Mouse (Mus musculus): ENCODE measurements around the gene Gabbr1. TPM values are rescaled to one million over a fixed set of nuclear protein-coding genes. Genes with fewer than 3 reads are reported as not detected.
A peak's percentile ranks its signal among the peaks of the same experiment; 100 is the strongest.
"Not testable (repeated sequence)": the region's sequence is repeated elsewhere in the genome, so short reads cannot be mapped to it uniquely, and the experiment has no call there.

Gabbr1 gene
- polyA plus RNA-seq, 1 experiment from 2014 or later = 21.3 TPM

GRCm38 (mm10) chr17:37009460-37010042, 36.2 kb upstream of the Gabbr1 start:
- Histone ChIP-seq H3K27ac (ENCODE audit: low read depth, low read length) (no peak overlapping the region), H3K4me3 (ENCODE audit: low read depth, low read length) (no peak overlapping the region), H3K4me2 (ENCODE audit: low read depth) (no peak overlapping the region), H3K9me3 (ENCODE audit: control insufficient read depth, low read length) (no peaks in the 10 kb centered on the region), H3K36me3 (ENCODE audit: control insufficient read depth, insufficient read depth, low read length) (peaks cover 4% of the 10 kb centered on the region), H3K9ac (ENCODE audit: low read length) (no peak overlapping the region), H3K27me3 (ENCODE audit: control insufficient read depth, insufficient read depth, low read length) (no peaks in the 10 kb centered on the region), H3K4me1 (ENCODE audit: control insufficient read depth, insufficient read depth, low read length) (no peaks in the 10 kb centered on the region)
- DNase-seq (ENCODE audit: low spot score) (no peak), ATAC-seq (ENCODE audit: insufficient read depth, low FRiP score, low TSS enrichment) (no peak)
- WGBS = 95% methylated on average over 17 of the region's 17 CpGs

GRCm38 (mm10) chr17:37011719-37012118, 34.0 kb upstream of the Gabbr1 start:
- H3K27me3 ChIP-seq (ENCODE audit: control insufficient read depth, insufficient read depth, low read length) = no peaks in the 10 kb centered on the region
- DNase-seq (ENCODE audit: low spot score) (no peak), ATAC-seq (ENCODE audit: insufficient read depth, low FRiP score, low TSS enrichment) (no peak)
- WGBS = 85% methylated on average over 3 of the region's 3 CpGs
- H3K36me3 ChIP-seq (ENCODE audit: control insufficient read depth, insufficient read depth, low read length) = peaks cover 4% of the 10 kb centered on the region
- H3K4me3 ChIP-seq (ENCODE audit: low read depth, low read length) = no peak overlapping the region
- H3K4me1 ChIP-seq (ENCODE audit: control insufficient read depth, insufficient read depth, low read length) = no peaks in the 10 kb centered on the region
- no peak overlapping the region for H3K27ac ChIP-seq (ENCODE audit: low read depth, low read length)
- no peak overlapping the region for H3K4me2 ChIP-seq (ENCODE audit: low read depth)
- H3K9me3 ChIP-seq (ENCODE audit: control insufficient read depth, low read length) = no peaks in the 10 kb centered on the region
- no peak overlapping the region for H3K9ac ChIP-seq (ENCODE audit: low read length)

- Histone ChIP-seq H3K9me3 (ENCODE audit: control insufficient read depth, low read length) (no peaks in the 10 kb centered on the region), H3K36me3 (ENCODE audit: control insufficient read depth, insufficient read depth, low read length) (peaks cover 4% of the 10 kb centered on the region), H3K4me1 (ENCODE audit: control insufficient read depth, insufficient read depth, low read length) (no peaks in the 10 kb centered on the region), H3K9ac (ENCODE audit: low read length) (no peak overlapping the region), H3K4me2 (ENCODE audit: low read depth) (no peak overlapping the region), H3K27ac (ENCODE audit: low read depth, low read length) (no peak overlapping the region), H3K27me3 (ENCODE audit: control insufficient read depth, insufficient read depth, low read length) (no peaks in the 10 kb centered on the region), H3K4me3 (ENCODE audit: low read depth, low read length) (no peak overlapping the region)
- ATAC-seq (ENCODE audit: insufficient read depth, low FRiP score, low TSS enrichment) = no peak
- DNase-seq (ENCODE audit: low spot score) = no peak
- WGBS = 77% methylated on average over 5 of the region's 5 CpGs
Measured at GRCm38 (mm10) chr17:37012141-37012540, 33.6 kb upstream of the Gabbr1 start.

- Histone ChIP-seq H3K4me3 (ENCODE audit: low read depth, low read length) (no peak overlapping the region), H3K27me3 (ENCODE audit: control insufficient read depth, insufficient read depth, low read length) (no peaks in the 10 kb centered on the region), H3K9ac (ENCODE audit: low read length) (no peak overlapping the region), H3K9me3 (ENCODE audit: control insufficient read depth, low read length) (no peaks in the 10 kb centered on the region), H3K27ac (ENCODE audit: low read depth, low read length) (no peak overlapping the region), H3K4me1 (ENCODE audit: control insufficient read depth, insufficient read depth, low read length) (no peaks in the 10 kb centered on the region), H3K36me3 (ENCODE audit: control insufficient read depth, insufficient read depth, low read length) (no peaks in the 10 kb centered on the region), H3K4me2 (ENCODE audit: low read depth) (no peak overlapping the region)
- ATAC-seq (ENCODE audit: insufficient read depth, low FRiP score, low TSS enrichment) = no peak
- DNase-seq (ENCODE audit: low spot score) = no peak
Measured at GRCm38 (mm10) chr17:37016333-37016732, 29.4 kb upstream of the Gabbr1 start.

GRCm38 (mm10) chr17:37018328-37018727, 27.4 kb upstream of the Gabbr1 start:
- ATAC-seq (ENCODE audit: insufficient read depth, low FRiP score, low TSS enrichment) (no peak), DNase-seq (ENCODE audit: low spot score) (no peak)
- H3K27ac ChIP-seq (ENCODE audit: low read depth, low read length) = no peak overlapping the region
- no peaks in the 10 kb centered on the region for H3K36me3 ChIP-seq (ENCODE audit: control insufficient read depth, insufficient read depth, low read length)
- no peak overlapping the region for H3K9ac ChIP-seq (ENCODE audit: low read length)
- no peaks in the 10 kb centered on the region for H3K4me1 ChIP-seq (ENCODE audit: control insufficient read depth, insufficient read depth, low read length)
- H3K27me3 ChIP-seq (ENCODE audit: control insufficient read depth, insufficient read depth, low read length) = no peaks in the 10 kb centered on the region
- H3K9me3 ChIP-seq (ENCODE audit: control insufficient read depth, low read length) = no peaks in the 10 kb centered on the region
- H3K4me3 ChIP-seq (ENCODE audit: low read depth, low read length) = no peak overlapping the region
- no peak overlapping the region for H3K4me2 ChIP-seq (ENCODE audit: low read depth)
- 60% methylated on average over 3 of the region's 3 CpGs for WGBS

GRCm38 (mm10) chr17:37019242-37019641, 26.5 kb upstream of the Gabbr1 start:
- not testable (repeated sequence) for DNase-seq (ENCODE audit: low spot score); H3K4me2 ChIP-seq (ENCODE audit: low read depth); H3K9me3 ChIP-seq (ENCODE audit: control insufficient read depth, low read length); ATAC-seq (ENCODE audit: insufficient read depth, low FRiP score, low TSS enrichment); H3K4me1 ChIP-seq (ENCODE audit: control insufficient read depth, insufficient read depth, low read length); H3K36me3 ChIP-seq (ENCODE audit: control insufficient read depth, insufficient read depth, low read length); H3K27ac ChIP-seq (ENCODE audit: low read depth, low read length); H3K9ac ChIP-seq (ENCODE audit: low read length); H3K4me3 ChIP-seq (ENCODE audit: low read depth, low read length); H3K27me3 ChIP-seq (ENCODE audit: control insufficient read depth, insufficient read depth, low read length)
- WGBS = 92% methylated on average over 5 of the region's 5 CpGs

GRCm38 (mm10) chr17:37022628-37023576, 22.9 kb upstream of the Gabbr1 start, which contains the start of gene Mog:
Mog (minus strand) TSS chr17:37023398.
- Histone ChIP-seq H3K4me2 (ENCODE audit: low read depth) (no peak within 1 kb of the TSS), H3K4me1 (ENCODE audit: control insufficient read depth, insufficient read depth, low read length) (no peaks in the 10 kb centered on the region), H3K9ac (ENCODE audit: low read length) (no peak within 1 kb of the TSS), H3K27ac (ENCODE audit: low read depth, low read length) (no peak within 1 kb of the TSS), H3K4me3 (ENCODE audit: low read depth, low read length) (no peak within 1 kb of the TSS), H3K36me3 (ENCODE audit: control insufficient read depth, insufficient read depth, low read length) (no peaks in the 10 kb centered on the region), H3K27me3 (ENCODE audit: control insufficient read depth, insufficient read depth, low read length) (no peaks in the 10 kb centered on the region), H3K9me3 (ENCODE audit: control insufficient read depth, low read length) (no peaks in the 10 kb centered on the region)
- no peak for ATAC-seq (ENCODE audit: insufficient read depth, low FRiP score, low TSS enrichment)
- no peak for DNase-seq (ENCODE audit: low spot score)
- 69% methylated on average over 9 of the region's 9 CpGs for WGBS

- 61% methylated on average over 2 of the region's 2 CpGs for WGBS
Measured at GRCm38 (mm10) chr17:37026425-37026824, 19.3 kb upstream of the Gabbr1 start.

GRCm38 (mm10) chr17:37027486-37027885, 18.3 kb upstream of the Gabbr1 start:
- Histone ChIP-seq H3K27ac (ENCODE audit: low read depth, low read length) (peak overlapping the region; percentile 93; the same call in 1 of the 2 replicates), H3K4me1 (ENCODE audit: control insufficient read depth, insufficient read depth, low read length) (no peaks in the 10 kb centered on the region), H3K9me3 (ENCODE audit: control insufficient read depth, low read length) (no peaks in the 10 kb centered on the region), H3K4me3 (ENCODE audit: low read depth, low read length) (no peak overlapping the region), H3K9ac (ENCODE audit: low read length) (no peak overlapping the region), H3K36me3 (ENCODE audit: control insufficient read depth, insufficient read depth, low read length) (no peaks in the 10 kb centered on the region), H3K27me3 (ENCODE audit: control insufficient read depth, insufficient read depth, low read length) (no peaks in the 10 kb centered on the region), H3K4me2 (ENCODE audit: low read depth) (no peak overlapping the region)
- DNase-seq (ENCODE audit: low spot score) (no peak), ATAC-seq (ENCODE audit: insufficient read depth, low FRiP score, low TSS enrichment) (no peak)
- WGBS = 92% methylated on average over 4 of the region's 4 CpGs

More at GRCm38 (mm10) chr17:37026425-37026824, 19.3 kb upstream of the Gabbr1 start:
- DNase-seq (ENCODE audit: low spot score) (no peak), ATAC-seq (ENCODE audit: insufficient read depth, low FRiP score, low TSS enrichment) (no peak)
- H3K4me3 ChIP-seq (ENCODE audit: low read depth, low read length) = no peak overlapping the region
- no peaks in the 10 kb centered on the region for H3K9me3 ChIP-seq (ENCODE audit: control insufficient read depth, low read length)
- no peaks in the 10 kb centered on the region for H3K27me3 ChIP-seq (ENCODE audit: control insufficient read depth, insufficient read depth, low read length)
- H3K27ac ChIP-seq (ENCODE audit: low read depth, low read length) = no peak overlapping the region
- no peak overlapping the region for H3K4me2 ChIP-seq (ENCODE audit: low read depth)
- no peaks in the 10 kb centered on the region for H3K4me1 ChIP-seq (ENCODE audit: control insufficient read depth, insufficient read depth, low read length)
- H3K9ac ChIP-seq (ENCODE audit: low read length) = no peak overlapping the region
- H3K36me3 ChIP-seq (ENCODE audit: control insufficient read depth, insufficient read depth, low read length) = no peaks in the 10 kb centered on the region
